In genomic region chr8:4247951-4248540, GRCm38 (mm10) we compare ENCODE assay signal across 10 mouse cellular contexts. TPM values are rescaled to one million over a fixed set of nuclear protein-coding genes. Genes with fewer than 3 reads are reported as not detected.
A peak's percentile ranks its signal among the peaks of the same experiment; 100 is the strongest.
DNase-seq lines count a peak whose midpoint lies in the region; ATAC-seq and TF ChIP-seq lines count a peak whose summit lies in the region.
"Had no signal": no experiment of that assay in that cellular context is flagged by ENCODE, and none has a peak within 500 bp of the region (broad histone marks: within the 10 kb centered on the region; RNA-seq: fewer than 3 reads in every experiment).

Tgfbr3l (plus strand) TSS chr8:4248214.

- H3K4me1 ChIP-seq in forebrain, embryonic 12.5 days, result peaks cover 19% of the 10 kb centered on the region
- peaks cover 13% of the 10 kb centered on the region for H3K4me1 ChIP-seq in forebrain, embryonic 15.5 days
- no peaks in the 10 kb centered on the region for H3K4me1 ChIP-seq in ES-Bruce4 (ENCODE audit: control insufficient read depth, insufficient read depth, low read length)
- peaks cover 10% of the 10 kb centered on the region for H3K4me1 ChIP-seq in embryonic facial prominence, embryonic 14.5 days (ENCODE audit: control insufficient read depth, insufficient read depth, low read length)

- TF ChIP-seq EP300 in ES-Bruce4 (IDR thresholded peaks at IDR 0.05; ENCODE audit: insufficient read depth, low read depth, low read length), result no peak

- no peak for TF ChIP-seq POLR2A in ES-Bruce4 (IDR thresholded peaks at IDR 0.05; ENCODE audit: insufficient read depth, low read length)

- H3K36me3 ChIP-seq in forebrain, embryonic 12.5 days (replicated peaks), result peaks cover 57% of the 10 kb centered on the region
- peaks cover 51% of the 10 kb centered on the region for H3K36me3 ChIP-seq in forebrain, embryonic 15.5 days
- H3K36me3 ChIP-seq in ES-Bruce4 (ENCODE audit: control insufficient read depth, insufficient read depth, low read length, poor library complexity, severe bottlenecking), result peaks cover 30% of the 10 kb centered on the region
- peaks cover 64% of the 10 kb centered on the region for H3K36me3 ChIP-seq in embryonic facial prominence, embryonic 14.5 days (ENCODE audit: control insufficient read depth, insufficient read depth, low read length)

- no peak for ATAC-seq in forebrain, embryonic 12.5 days (ENCODE audit: low FRiP score)
- ATAC-seq in forebrain, embryonic 15.5 days (replicated peaks), result no peak
- ATAC-seq in embryonic facial prominence, embryonic 14.5 days (ENCODE audit: low read depth), result no peak

- DNase-seq in layer of hippocampus, adult 8-10 months (ENCODE audit: low spot score in 2 of 2), result no peak
- no peak for DNase-seq in layer of hippocampus, adult 18-20 months (ENCODE audit: low spot score in 2 of 2)
- no peak for DNase-seq in embryonic facial prominence, embryonic 14.5 days (ENCODE audit: low spot score)
- no peak for DNase-seq in right cerebral cortex, adult 2 months (ENCODE audit: low spot score in 2 of 2)
- DNase-seq in right cerebral cortex, postnatal 25 days, result no peak
- DNase-seq: B cell, adult 2 months had no signal

- H3K4me2 ChIP-seq in forebrain, embryonic 12.5 days, result no peak within 1 kb of the TSS
- no peak within 1 kb of the TSS for H3K4me2 ChIP-seq in forebrain, embryonic 15.5 days (replicated peaks)
- H3K4me2 ChIP-seq in embryonic facial prominence, embryonic 14.5 days (ENCODE audit: low read depth, low read length), result no peak within 1 kb of the TSS
- H3K4me2 ChIP-seq: liver, embryonic 15.5 days had no signal

- H3K9ac ChIP-seq in forebrain, embryonic 12.5 days, result 0 out of 2 replicates have a peak within 1 kb of the TSS, but pooled peaks have one; percentile 29
- no peak within 1 kb of the TSS for H3K9ac ChIP-seq in forebrain, embryonic 15.5 days (replicated peaks)
- peak within 1 kb of the TSS; percentile 30 for H3K9ac ChIP-seq in ES-Bruce4 (ENCODE audit: low read depth, poor library complexity, severe bottlenecking)
- peak within 1 kb of the TSS; percentile 46 for H3K9ac ChIP-seq in embryonic facial prominence, embryonic 14.5 days (ENCODE audit: low read depth, low read length)
- H3K9ac ChIP-seq: liver, embryonic 15.5 days had no signal

- H3K4me3 ChIP-seq in forebrain, embryonic 12.5 days (replicated peaks), result no peak within 1 kb of the TSS
- H3K4me3 ChIP-seq in forebrain, embryonic 15.5 days, result no peak within 1 kb of the TSS
- H3K4me3 ChIP-seq in ES-Bruce4 (ENCODE audit: low read depth, low read length), result peak within 1 kb of the TSS; percentile 9; the same call in 1 of the 2 replicates
- no peak within 1 kb of the TSS for H3K4me3 ChIP-seq in embryonic facial prominence, embryonic 14.5 days (ENCODE audit: low read depth, low read length)
- H3K4me3 ChIP-seq: liver, embryonic 15.5 days had no signal

- H3K27ac ChIP-seq in forebrain, embryonic 12.5 days, result no peak within 1 kb of the TSS
- no peak within 1 kb of the TSS for H3K27ac ChIP-seq in forebrain, embryonic 15.5 days (replicated peaks)
- no peak within 1 kb of the TSS for H3K27ac ChIP-seq in ES-Bruce4 (ENCODE audit: insufficient read depth, low read length)
- no peak within 1 kb of the TSS for H3K27ac ChIP-seq in embryonic facial prominence, embryonic 14.5 days (replicated peaks; ENCODE audit: low read depth, low read length)
- H3K27ac ChIP-seq: liver, embryonic 15.5 days had no signal

- WGBS in forebrain, embryonic 12.5 days, result 76% methylated on average over 15 of the region's 15 CpGs
- 77% methylated on average over 15 of the region's 15 CpGs for WGBS in forebrain, embryonic 15.5 days
- 82% methylated on average over 15 of the region's 15 CpGs for WGBS in embryonic facial prominence, embryonic 14.5 days

- no peaks in the 10 kb centered on the region for H3K9me3 ChIP-seq in forebrain, embryonic 12.5 days
- no peaks in the 10 kb centered on the region for H3K9me3 ChIP-seq in forebrain, embryonic 15.5 days
- no peaks in the 10 kb centered on the region for H3K9me3 ChIP-seq in ES-Bruce4 (replicated peaks; ENCODE audit: control insufficient read depth, insufficient read depth, low read length, poor library complexity, severe bottlenecking)
- H3K9me3 ChIP-seq in embryonic facial prominence, embryonic 14.5 days (ENCODE audit: control insufficient read depth, low read length), result no peaks in the 10 kb centered on the region
- H3K9me3 ChIP-seq: liver, embryonic 15.5 days had no signal

- H3K27me3 ChIP-seq in forebrain, embryonic 12.5 days, result peaks cover 21% of the 10 kb centered on the region
- H3K27me3 ChIP-seq in forebrain, embryonic 15.5 days, result no peaks in the 10 kb centered on the region
- H3K27me3 ChIP-seq in ES-Bruce4 (ENCODE audit: control insufficient read depth, insufficient read depth, low read length, poor library complexity, severe bottlenecking), result no peaks in the 10 kb centered on the region
- no peaks in the 10 kb centered on the region for H3K27me3 ChIP-seq in embryonic facial prominence, embryonic 14.5 days (replicated peaks; ENCODE audit: control insufficient read depth, insufficient read depth, low read length)
- H3K27me3 ChIP-seq: liver, embryonic 15.5 days had no signal

- no peak for TF ChIP-seq CTCF in ES-Bruce4 (IDR thresholded peaks at IDR 0.05; ENCODE audit: low read depth, low read length)

RNA-seq across cellular contexts. Expression of gene Tgfbr3l, which starts in this region (rescaled TPM):
- polyA plus RNA-seq in forebrain, embryonic 12.5 days (2016; fragmentation: Nextera tagmentation; extraction: Ambion mirVana), result 3.7 and 4.5 TPM in 2 replicates
- 3.1 and 3.4 TPM in 2 replicates for polyA plus RNA-seq in forebrain, embryonic 15.5 days (2015; fragmentation: Nextera tagmentation; extraction: Ambion mirVana)
- 10 to 100 TPM; 12.8 to 19.2 (median 16.5) TPM for total RNA-seq in layer of hippocampus, adult 8-10 months (2022)
- total RNA-seq in layer of hippocampus, adult 18-20 months (2021), result 10 to 100 TPM in 1 of 2 experiments, 1 to 10 TPM in 1; 8.9 to 12.2 TPM
- polyA plus RNA-seq in ES-Bruce4 (2011; ENCODE audit: insufficient read depth, insufficient read length, low read depth, missing spikeins), result 4.2 and 5.6 TPM in 2 replicates
- 3.3 and 5.0 TPM in 2 replicates for polyA plus RNA-seq in embryonic facial prominence, embryonic 14.5 days (2014; fragmentation: Nextera tagmentation; extraction: Ambion mirVana)
